Mouse (Mus musculus): ENCODE measurements around the gene Slamf6. TPM values are rescaled to one million over a fixed set of nuclear protein-coding genes. Genes with fewer than 3 reads are reported as not detected.
"Not testable (repeated sequence)": the region's sequence is repeated elsewhere in the genome, so short reads cannot be mapped to it uniquely, and the experiment has no call there.

Slamf6 gene
- 0.72 TPM in 1 of 2 replicates, not detected in the other for polyA plus RNA-seq (2015; fragmentation: Nextera tagmentation; extraction: Ambion mirVana)

- no peak within 1 kb of the TSS for H3K4me3 ChIP-seq (replicated peaks)
- no peak within 1 kb of the TSS for H3K9ac ChIP-seq
- 82% methylated on average over 14 of the region's 14 CpGs for WGBS
- H3K36me3 ChIP-seq, result no peaks in the 10 kb centered on the region
- ATAC-seq (ENCODE audit: insufficient number of reproducible peaks, low FRiP score, low TSS enrichment, low read depth), result no peak
- H3K27me3 ChIP-seq, result no peaks in the 10 kb centered on the region
- no peaks in the 10 kb centered on the region for H3K4me1 ChIP-seq
- no peak within 1 kb of the TSS for H3K27ac ChIP-seq (replicated peaks)
- H3K4me2 ChIP-seq (replicated peaks), result no peak within 1 kb of the TSS
- H3K9me3 ChIP-seq (replicated peaks), result no peaks in the 10 kb centered on the region
These were observed at the start of gene Slamf6 for GRCm38 (mm10) chr1:171917305-171918039. Gene Slamf6 (plus strand): TSS chr1:171917515.

GRCm38 (mm10) chr1:171886989-171887388 is 30.3 kb upstream of the Slamf6 start:
- no peak overlapping the region for H3K27ac ChIP-seq (replicated peaks)
- no peak overlapping the region for H3K4me2 ChIP-seq (replicated peaks)
- H3K9ac ChIP-seq, result no peak overlapping the region
- 88% methylated on average over 1 of the region's 1 CpGs for WGBS
- no peaks in the 10 kb centered on the region for H3K36me3 ChIP-seq
- H3K4me3 ChIP-seq (replicated peaks), result no peak overlapping the region
- no peaks in the 10 kb centered on the region for H3K9me3 ChIP-seq (replicated peaks)
- ATAC-seq (ENCODE audit: insufficient number of reproducible peaks, low FRiP score, low TSS enrichment, low read depth), result no peak
- no peaks in the 10 kb centered on the region for H3K27me3 ChIP-seq
- no peaks in the 10 kb centered on the region for H3K4me1 ChIP-seq

DNA sequence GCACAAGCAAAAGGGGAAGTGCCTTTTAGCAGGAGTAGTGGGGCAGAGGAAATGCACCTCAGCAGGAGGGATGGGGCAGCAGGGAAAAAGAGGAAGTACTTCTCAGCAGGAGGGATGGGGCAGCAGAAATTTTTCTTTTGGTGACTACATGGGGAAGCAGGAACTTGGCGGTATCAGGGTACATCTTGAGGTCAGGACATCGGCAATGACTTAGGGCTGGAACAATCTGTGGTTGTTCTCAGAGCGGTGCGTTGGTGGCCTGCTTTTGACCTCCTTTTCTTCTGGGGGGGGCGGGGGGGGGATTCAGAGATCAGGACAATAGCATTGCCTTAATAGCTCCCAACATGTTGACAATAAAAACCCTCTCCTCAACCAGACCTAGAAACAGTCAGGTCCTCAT is 22.0 kb upstream of the Slamf6 start, which contains the start of gene Gm10521:
Gm10521 (plus strand) TSS at position 301 of the 400 bp plus-strand sequence.
- H3K27ac ChIP-seq (replicated peaks); H3K9ac ChIP-seq; ATAC-seq (ENCODE audit: insufficient number of reproducible peaks, low FRiP score, low TSS enrichment, low read depth); H3K9me3 ChIP-seq (replicated peaks); H3K4me1 ChIP-seq; H3K27me3 ChIP-seq; H3K36me3 ChIP-seq; H3K4me3 ChIP-seq (replicated peaks); H3K4me2 ChIP-seq (replicated peaks): not testable (repeated sequence)
- WGBS, result 80% methylated on average over 5 of the region's 5 CpGs

GRCm38 (mm10) chr1:171904011-171904410 is 13.3 kb upstream of the Slamf6 start:
- Histone ChIP-seq H3K9me3 (replicated peaks) (no peaks in the 10 kb centered on the region), H3K4me2 (replicated peaks) (no peak overlapping the region), H3K36me3 (no peaks in the 10 kb centered on the region), H3K27ac (replicated peaks) (no peak overlapping the region), H3K27me3 (no peaks in the 10 kb centered on the region), H3K9ac (no peak overlapping the region), H3K4me3 (replicated peaks) (no peak overlapping the region), H3K4me1 (no peaks in the 10 kb centered on the region)
- 82% methylated on average over 1 of the region's 1 CpGs for WGBS
- ATAC-seq (ENCODE audit: insufficient number of reproducible peaks, low FRiP score, low TSS enrichment, low read depth), result no peak

DNA sequence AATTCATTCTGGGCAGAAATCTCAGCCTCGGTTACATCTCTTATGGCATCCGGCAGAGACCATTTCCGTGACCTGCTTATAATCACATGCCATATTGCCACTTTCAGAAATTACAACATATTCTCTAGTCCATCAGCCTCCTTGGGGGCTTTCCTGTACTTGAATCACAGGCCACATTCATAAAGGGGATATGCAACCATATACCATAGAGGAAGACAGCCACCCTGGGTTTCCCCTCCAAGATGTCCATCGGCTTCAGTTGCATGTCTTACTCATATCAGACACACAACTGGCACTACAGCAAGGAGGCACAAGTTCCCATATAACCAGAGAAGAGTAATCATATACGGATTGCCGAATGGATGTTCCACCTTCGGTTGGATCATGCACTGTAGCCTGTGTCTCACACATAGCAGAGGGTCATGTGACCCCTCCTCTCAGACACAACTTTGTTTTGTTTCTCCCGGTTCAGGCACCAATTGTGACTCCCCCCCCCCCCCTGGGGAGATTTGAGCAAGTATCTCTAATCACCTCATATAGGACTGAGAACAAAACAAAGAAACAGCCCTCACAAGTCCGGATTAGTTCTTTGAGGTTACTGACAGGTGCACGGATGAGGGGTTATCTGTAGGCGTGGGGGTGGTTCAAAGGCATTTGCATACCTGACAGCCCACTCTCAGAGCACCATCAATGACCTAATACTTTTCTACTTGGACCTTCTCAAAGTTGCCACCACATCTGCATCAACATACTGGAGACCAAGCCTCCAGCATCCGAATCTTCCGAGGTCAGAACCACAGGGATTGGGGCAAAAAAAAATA is 1.5 kb upstream of the Slamf6 start:
- Histone ChIP-seq H3K27me3 (no peaks in the 10 kb centered on the region), H3K4me1 (no peaks in the 10 kb centered on the region), H3K4me2 (replicated peaks) (no peak overlapping the region), H3K4me3 (replicated peaks) (no peak overlapping the region), H3K9ac (no peak overlapping the region), H3K27ac (replicated peaks) (no peak overlapping the region), H3K9me3 (replicated peaks) (no peaks in the 10 kb centered on the region), H3K36me3 (no peaks in the 10 kb centered on the region)
- ATAC-seq (ENCODE audit: insufficient number of reproducible peaks, low FRiP score, low TSS enrichment, low read depth), result no peak
- 79% methylated on average over 13 of the region's 13 CpGs for WGBS

DNA sequence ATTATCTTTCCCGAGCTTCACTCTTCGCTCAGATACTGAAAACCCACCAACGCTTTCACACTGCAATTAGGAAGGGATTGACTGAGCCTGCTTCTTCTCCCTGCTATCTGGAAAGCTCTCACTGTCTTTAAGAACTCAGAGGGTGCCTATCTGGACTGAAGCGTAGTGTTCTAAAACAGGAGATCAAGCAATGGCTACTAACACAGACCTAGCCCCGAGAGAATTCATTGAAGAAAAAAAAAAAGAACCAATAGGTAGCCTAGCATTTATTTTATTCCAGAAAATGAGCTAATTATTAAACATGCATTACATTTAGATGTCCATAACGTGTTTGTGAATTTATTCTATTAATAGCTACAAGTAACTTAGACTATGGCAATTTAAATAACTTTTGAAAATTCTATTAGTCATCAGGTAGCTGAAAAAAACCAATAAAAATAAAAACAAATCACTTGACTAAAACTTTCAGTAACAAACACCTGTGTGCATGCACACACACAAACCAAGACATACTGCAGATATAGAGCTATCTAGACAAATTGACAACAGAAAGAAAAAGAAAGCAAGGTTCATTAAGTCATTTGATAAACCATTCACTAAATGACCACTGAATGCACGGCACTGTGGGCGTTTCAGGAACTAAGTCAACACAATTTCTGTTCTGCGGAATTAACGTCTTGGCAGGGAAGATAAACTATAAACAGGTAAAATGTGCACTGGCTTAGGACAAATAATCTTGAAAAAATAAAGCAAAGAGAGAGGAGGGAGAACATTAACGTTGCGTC is 1.0 kb downstream of the Slamf6 start:
- Histone ChIP-seq H3K4me2 (replicated peaks) (no peak overlapping the region), H3K9ac (no peak overlapping the region), H3K4me1 (no peaks in the 10 kb centered on the region), H3K9me3 (replicated peaks) (no peaks in the 10 kb centered on the region), H3K27me3 (no peaks in the 10 kb centered on the region), H3K4me3 (replicated peaks) (no peak overlapping the region), H3K36me3 (no peaks in the 10 kb centered on the region), H3K27ac (replicated peaks) (no peak overlapping the region)
- ATAC-seq (ENCODE audit: insufficient number of reproducible peaks, low FRiP score, low TSS enrichment, low read depth), result no peak
- 83% methylated on average over 12 of the region's 12 CpGs for WGBS

GRCm38 (mm10) chr1:171919193-171919592 is 1.9 kb downstream of the Slamf6 start:
- 82% methylated on average over 5 of the region's 5 CpGs for whole genome bisulfite sequencing
- H3K4me1 ChIP-seq, result no peaks in the 10 kb centered on the region
- ATAC-seq (ENCODE audit: insufficient number of reproducible peaks, low FRiP score, low TSS enrichment, low read depth), result no peak

DNA sequence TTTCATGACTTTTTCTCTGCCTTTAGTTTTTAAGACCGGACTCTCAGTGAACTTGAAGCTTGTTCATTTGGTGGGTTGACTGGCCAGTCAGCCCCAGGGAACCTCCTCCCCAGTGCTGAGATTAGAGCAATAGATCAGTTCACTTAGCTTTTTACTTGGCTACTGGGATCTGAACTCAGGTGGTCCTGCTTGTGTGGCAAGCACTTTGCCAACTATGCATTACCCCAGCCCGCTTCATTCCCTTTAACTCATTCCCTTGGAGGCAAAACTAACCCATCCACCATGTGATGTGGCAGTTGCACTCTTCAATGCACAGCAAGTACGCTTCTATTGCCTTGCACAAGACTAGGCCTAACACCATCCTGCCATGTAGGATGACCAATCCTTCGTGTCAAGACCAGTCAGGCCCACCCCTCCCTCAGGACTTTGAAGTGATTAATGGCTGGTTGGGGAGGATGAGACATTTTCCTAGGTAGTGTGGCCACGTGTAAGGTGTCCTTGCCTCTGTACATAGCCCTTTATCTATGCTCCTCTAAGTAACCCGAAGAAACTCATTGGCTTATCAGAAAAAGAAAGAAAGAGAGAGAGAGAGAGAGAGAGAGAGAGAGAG is 2.7 kb downstream of the Slamf6 start:
- H3K4me1 ChIP-seq, result no peaks in the 10 kb centered on the region
- H3K9me3 ChIP-seq (replicated peaks), result no peaks in the 10 kb centered on the region
- ATAC-seq (ENCODE audit: insufficient number of reproducible peaks, low FRiP score, low TSS enrichment, low read depth), result no peak
- H3K27me3 ChIP-seq, result no peaks in the 10 kb centered on the region
- H3K4me3 ChIP-seq (replicated peaks), result no peak overlapping the region
- 70% methylated on average over 6 of the region's 6 CpGs for WGBS
- H3K36me3 ChIP-seq, result no peaks in the 10 kb centered on the region
- H3K9ac ChIP-seq, result no peak overlapping the region
- H3K27ac ChIP-seq (replicated peaks), result no peak overlapping the region
- no peak overlapping the region for H3K4me2 ChIP-seq (replicated peaks)

More at GRCm38 (mm10) chr1:171919193-171919592, 1.9 kb downstream of the Slamf6 start:
- Histone ChIP-seq H3K36me3 (no peaks in the 10 kb centered on the region), H3K4me3 (replicated peaks) (no peak overlapping the region), H3K4me2 (replicated peaks) (no peak overlapping the region), H3K9me3 (replicated peaks) (no peaks in the 10 kb centered on the region), H3K27ac (replicated peaks) (no peak overlapping the region), H3K27me3 (no peaks in the 10 kb centered on the region), H3K9ac (no peak overlapping the region)

DNA sequence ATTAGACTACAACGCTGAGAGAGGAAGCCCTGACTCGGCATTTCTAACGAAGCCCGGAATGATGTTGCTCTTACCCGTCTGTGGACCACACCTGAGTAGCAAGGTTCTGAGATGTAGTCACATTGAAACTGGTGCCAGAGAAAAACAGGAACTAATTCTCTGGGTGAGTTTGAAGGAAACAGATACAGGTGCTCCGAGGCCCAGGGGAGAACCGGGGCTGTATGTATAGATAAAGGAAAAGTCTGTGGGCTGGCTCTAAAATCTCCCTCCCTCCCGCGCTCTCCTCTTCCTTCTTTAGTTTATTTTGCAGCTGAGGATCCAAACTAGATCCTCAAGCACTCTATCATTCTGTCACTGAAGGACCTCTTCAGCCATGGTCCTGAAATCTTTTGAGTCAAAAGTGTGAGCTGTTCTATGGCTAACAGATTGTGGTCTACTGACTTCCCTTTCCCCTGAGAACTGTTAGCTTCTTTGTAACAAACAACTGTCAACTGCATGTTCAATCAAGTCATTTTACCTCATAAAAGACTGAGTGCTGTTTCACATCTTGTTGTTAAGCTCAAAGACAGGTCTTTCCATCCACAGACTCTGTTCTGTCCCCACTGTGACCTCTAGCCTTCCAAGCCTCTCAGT is 3.8 kb downstream of the Slamf6 start:
- Histone ChIP-seq H3K9ac (no peak overlapping the region), H3K36me3 (no peaks in the 10 kb centered on the region), H3K4me2 (replicated peaks) (no peak overlapping the region), H3K9me3 (replicated peaks) (no peaks in the 10 kb centered on the region), H3K27ac (replicated peaks) (no peak overlapping the region), H3K4me3 (replicated peaks) (no peak overlapping the region), H3K27me3 (no peaks in the 10 kb centered on the region), H3K4me1 (no peaks in the 10 kb centered on the region)
- WGBS, result 79% methylated on average over 9 of the region's 9 CpGs
- no peak for ATAC-seq (ENCODE audit: insufficient number of reproducible peaks, low FRiP score, low TSS enrichment, low read depth)

DNA sequence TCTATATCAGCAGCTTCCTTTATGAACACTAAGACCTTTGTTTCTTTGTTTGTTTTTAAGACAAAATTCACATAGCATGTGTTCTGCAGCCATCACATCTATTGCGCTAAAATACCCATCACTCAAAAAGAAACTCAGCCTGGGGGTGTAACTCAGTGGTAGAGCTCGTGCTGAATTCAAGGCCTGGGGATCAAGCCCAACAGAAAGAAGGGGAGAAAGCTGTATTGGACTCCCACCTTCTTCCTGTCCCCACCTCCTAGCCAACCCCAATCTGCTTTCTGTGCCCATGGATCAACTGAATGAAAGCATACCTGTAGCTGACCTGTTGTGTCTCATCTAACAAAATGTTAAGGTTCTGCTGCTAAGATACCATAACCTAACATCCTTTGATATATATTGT is 4.3 kb downstream of the Slamf6 start:
- no peak overlapping the region for H3K9ac ChIP-seq
- 63% methylated on average over 2 of the region's 2 CpGs for whole genome bisulfite sequencing
- H3K4me2 ChIP-seq (replicated peaks), result no peak overlapping the region
- H3K27me3 ChIP-seq, result no peaks in the 10 kb centered on the region
- no peak for ATAC-seq (ENCODE audit: insufficient number of reproducible peaks, low FRiP score, low TSS enrichment, low read depth)
- H3K4me1 ChIP-seq, result no peaks in the 10 kb centered on the region
- no peak overlapping the region for H3K4me3 ChIP-seq (replicated peaks)
- H3K27ac ChIP-seq (replicated peaks), result no peak overlapping the region
- H3K9me3 ChIP-seq (replicated peaks), result no peaks in the 10 kb centered on the region
- H3K36me3 ChIP-seq, result no peaks in the 10 kb centered on the region
